Mouse (Mus musculus): ENCODE measurements at regions not wholly inside any gene's neighbourhood (a gene's known extent, or its start where the extent isn't known, plus 50 kb on each side); places are given as distances from the start of the nearest gene placed in this dataset.

GRCm38 (mm10) chr13:15343474-15343873 is 119.6 kb upstream of the Gli3 start:
- TF ChIP-seq CHD2 (IDR thresholded peaks at IDR 0.05; ENCODE audit: low read depth, low read length) (no peak), ZC3H11A (IDR thresholded peaks at IDR 0.05; ENCODE audit: borderline replicate concordance, low read depth, low read length) (no peak)

Data from ES-E14 (cell line).